Mouse (Mus musculus) granulocyte monocyte progenitor cell, adult 5-6 weeks (primary cell): ENCODE results near the gene S100z. TPM values are rescaled to one million over a fixed set of nuclear protein-coding genes. Genes with fewer than 3 reads are reported as not detected.

ENCODE experiments used
- ATAC-seq: replicated peaks from 2 replicates; pipeline ENCODE4 v1.8.0; 2016; ENCODE audit warnings: mild to moderate bottlenecking, moderate TSS enrichment, inconsistent platforms; ENCODE audit not compliant: poor library complexity, severe bottlenecking
- total RNA-seq, 2 experiments: library from RNA; stranded (forward) in 1 of 2; stranded (reverse) in 1 of 2; fragments of 200-712, 200-1000 nt in 1 of 2; fragments of >200 nt in 1 of 2; fragmentation: Nextera tagmentation in 1 of 2; gene quantifications; 2 replicates each; pipeline ENCODE4 v1.2.3; 2014 to 2017

S100z gene
- total RNA-seq, 2 experiments from 2014 or later = not detected

- no peak for ATAC-seq
Measured at GRCm38 (mm10) chr13:95450636-95451210, 27.8 kb downstream of the S100z start.

DNA sequence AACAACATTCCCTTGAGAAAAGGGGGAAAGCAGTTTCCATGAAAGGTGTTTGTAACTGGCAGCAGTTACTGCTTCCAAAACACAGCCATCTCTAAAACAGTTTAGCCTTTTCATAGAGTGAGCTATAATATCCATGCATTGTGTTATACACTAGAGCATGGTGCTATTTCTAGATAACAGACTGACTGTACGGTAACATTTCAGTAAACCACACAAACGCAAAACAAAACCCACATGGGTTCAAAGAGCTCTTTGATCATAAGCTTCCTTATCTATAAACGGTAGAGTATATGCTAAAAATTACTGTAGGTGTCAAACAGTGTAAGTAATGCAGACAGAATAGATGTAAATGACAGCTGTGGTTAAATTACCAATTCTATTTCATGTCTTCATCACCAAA, 28.8 kb downstream of the S100z start:
- ATAC-seq = no peak

GRCm38 (mm10) chr13:95444824-95445223, 33.7 kb downstream of the S100z start, which contains the start of gene Crhbp:
Crhbp (minus strand) TSS chr13:95444924.
- ATAC-seq = no peak

- ATAC-seq = no peak
Measured at GRCm38 (mm10) chr13:95444291-95444690, 34.2 kb downstream of the S100z start.

DNA sequence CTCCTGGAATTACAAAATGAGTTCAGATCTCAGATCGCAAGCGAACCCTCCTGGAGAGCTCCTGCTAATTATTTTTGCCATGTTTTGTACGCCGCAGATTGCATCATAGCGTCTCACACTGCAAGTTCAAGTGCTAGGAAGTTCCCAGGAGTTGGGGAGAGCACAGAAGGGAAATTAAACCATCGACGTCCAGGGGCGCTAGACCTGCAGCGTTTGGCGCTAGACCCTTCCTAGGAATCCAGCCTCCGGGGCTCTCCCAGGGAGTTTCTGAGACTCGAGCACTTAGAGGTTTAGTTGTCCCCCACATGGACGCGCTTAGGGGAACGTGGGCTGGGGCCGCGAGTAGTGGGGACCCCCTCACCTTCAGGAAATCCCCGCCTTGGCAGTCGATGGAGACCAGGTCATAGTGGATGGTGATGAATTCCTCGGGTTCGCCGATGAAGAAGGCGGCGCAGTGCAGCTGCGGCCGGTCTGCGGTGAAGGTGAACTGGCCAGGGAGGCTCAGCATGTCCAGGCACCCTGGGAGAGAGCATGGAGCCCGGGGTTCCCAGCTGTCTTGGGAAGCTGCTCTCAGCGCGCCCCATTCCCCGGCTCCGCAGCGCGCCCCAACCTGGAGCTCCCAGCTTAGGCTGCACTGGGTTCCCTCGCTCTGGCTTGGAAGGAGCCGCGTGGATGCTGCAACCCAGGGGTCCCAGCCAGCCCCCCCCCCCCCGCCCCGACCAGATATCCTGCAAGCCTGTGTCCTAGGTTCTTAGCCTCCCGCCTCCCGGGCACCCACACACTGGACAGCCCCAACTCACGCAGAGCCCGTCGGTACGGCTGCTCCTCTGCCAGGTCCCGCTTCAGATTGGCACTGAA, 34.9 kb downstream of the S100z start:
- ATAC-seq = no peak; the same call in 1 of the 2 replicates

GRCm38 (mm10) chr13:95442901-95443300, 35.6 kb downstream of the S100z start:
- no peak for ATAC-seq

GRCm38 (mm10) chr13:95439569-95439968, 39.0 kb downstream of the S100z start:
- ATAC-seq = no peak

GRCm38 (mm10) chr13:95431760-95432159, 46.8 kb downstream of the S100z start:
- no peak for ATAC-seq

GRCm38 (mm10) chr13:95427499-95427898, 51.0 kb downstream of the S100z start:
- ATAC-seq = peak; percentile 83

Other genes starting within 250 kb of the S100z start
- gene Pde8b, start 228.4 kb downstream of the S100z start, total RNA-seq (2014; fragmentation: Nextera tagmentation) = 0.66 TPM in 1 of 2 replicates, not detected in the other
- gene Pde8b, start 228.4 kb downstream of the S100z start, total RNA-seq (2017) = 0.52 TPM in 1 of 2 replicates, not detected in the other
- 32.4 and 32.9 TPM in 2 replicates for gene Zbed3, start 155.1 kb downstream of the S100z start, total RNA-seq (2014; fragmentation: Nextera tagmentation)
- 4.6 and 5.0 TPM in 2 replicates for gene Zbed3, start 155.1 kb downstream of the S100z start, total RNA-seq (2017)
- 28.1 and 37.4 TPM in 2 replicates for gene Aggf1, start 103.4 kb downstream of the S100z start, total RNA-seq (2014; fragmentation: Nextera tagmentation)
- gene Aggf1, start 103.4 kb downstream of the S100z start, total RNA-seq (2017) = 41.3 and 52.6 TPM in 2 replicates
- gene Crhbp, start 33.8 kb downstream of the S100z start, total RNA-seq (2014; fragmentation: Nextera tagmentation) = not detected in 2 replicates
- gene Crhbp, start 33.8 kb downstream of the S100z start, total RNA-seq (2017) = not detected in 2 replicates
- 0.41 and 0.58 TPM in 2 replicates for gene F2rl1, start 46.5 kb upstream of the S100z start, total RNA-seq (2014; fragmentation: Nextera tagmentation)
- gene F2rl1, start 46.5 kb upstream of the S100z start, total RNA-seq (2017) = 0.17 and 0.77 TPM in 2 replicates
- 0.70 and 2.6 TPM in 2 replicates for gene F2r, start 139.8 kb upstream of the S100z start, total RNA-seq (2014; fragmentation: Nextera tagmentation)
- gene F2r, start 139.8 kb upstream of the S100z start, total RNA-seq (2017) = 2.1 TPM in 2 replicates
- gene F2rl2, start 218.1 kb upstream of the S100z start, total RNA-seq (2014; fragmentation: Nextera tagmentation) = not detected in 2 replicates
- 0.09 and 1.1 TPM in 2 replicates for gene F2rl2, start 218.1 kb upstream of the S100z start, total RNA-seq (2017)